Mouse (Mus musculus): ENCODE results near the gene Gucy2g.
"Not testable (repeated sequence)": the region's sequence is repeated elsewhere in the genome, so short reads cannot be mapped to it uniquely, and the experiment has no call there.

Gucy2g gene

GRCm38 (mm10) chr19:55207205-55207604, 33.8 kb downstream of the Gucy2g start:
- DNase-seq (ENCODE audit: low spot score in 2 of 2) = no peak

- no peak for DNase-seq (ENCODE audit: low spot score in 2 of 2)
These were observed 34.4 kb downstream of the Gucy2g start for GRCm38 (mm10) chr19:55206482-55207138.

- DNase-seq (ENCODE audit: low spot score in 2 of 2) = peak in 1 of 2 experiments; percentile 52
These were observed 42.7 kb downstream of the Gucy2g start for GRCm38 (mm10) chr19:55198303-55198702.

GRCm38 (mm10) chr19:55195574-55195973, 45.5 kb downstream of the Gucy2g start:
- no peak for DNase-seq (ENCODE audit: low spot score in 2 of 2)

GRCm38 (mm10) chr19:55194520-55195170, 46.4 kb downstream of the Gucy2g start:
- no peak for DNase-seq (ENCODE audit: low spot score in 2 of 2)

- no peak for DNase-seq (ENCODE audit: low spot score in 2 of 2)
These were observed 47.2 kb downstream of the Gucy2g start for GRCm38 (mm10) chr19:55193717-55194394.

- DNase-seq (ENCODE audit: low spot score in 2 of 2) = peak; percentile 42 to 74
These were observed 48.6 kb downstream of the Gucy2g start for GRCm38 (mm10) chr19:55192254-55192945.

- no peak for DNase-seq (ENCODE audit: low spot score in 2 of 2)
These were observed 49.4 kb downstream of the Gucy2g start for GRCm38 (mm10) chr19:55191596-55191995.

GRCm38 (mm10) chr19:55190065-55190464, 51.0 kb downstream of the Gucy2g start:
- DNase-seq (ENCODE audit: low spot score in 2 of 2) = no peak

- no peak for DNase-seq (ENCODE audit: low spot score in 2 of 2)
These were observed 55.4 kb downstream of the Gucy2g start for GRCm38 (mm10) chr19:55185651-55186050.

GRCm38 (mm10) chr19:55185074-55185473, 56.0 kb downstream of the Gucy2g start:
- DNase-seq (ENCODE audit: low spot score in 2 of 2) = no peak

- no peak for DNase-seq (ENCODE audit: low spot score in 2 of 2)
These were observed 56.6 kb downstream of the Gucy2g start for GRCm38 (mm10) chr19:55184442-55184841.

GRCm38 (mm10) chr19:55180433-55180832, 60.6 kb downstream of the Gucy2g start, which contains the start of gene Tectb:
Gene Tectb, plus strand, starts transcription at chr19:55180733.
- no peak for DNase-seq (ENCODE audit: low spot score in 2 of 2)

- no peak for DNase-seq (ENCODE audit: low spot score in 2 of 2)
These were observed 63.9 kb downstream of the Gucy2g start for GRCm38 (mm10) chr19:55177143-55177542.

- no peak for DNase-seq (ENCODE audit: low spot score in 2 of 2)
These were observed 69.5 kb downstream of the Gucy2g start for GRCm38 (mm10) chr19:55171585-55171984.

GRCm38 (mm10) chr19:55170399-55170798, 70.6 kb downstream of the Gucy2g start:
- DNase-seq (ENCODE audit: low spot score in 2 of 2) = no peak

- not testable (repeated sequence) for DNase-seq (ENCODE audit: low spot score in 2 of 2)
These were observed 71.8 kb downstream of the Gucy2g start for GRCm38 (mm10) chr19:55169236-55169729.

GRCm38 (mm10) chr19:55168360-55168759, 72.7 kb downstream of the Gucy2g start:
- no peak for DNase-seq (ENCODE audit: low spot score in 2 of 2)

- DNase-seq (ENCODE audit: low spot score in 2 of 2) = no peak
These were observed 73.3 kb downstream of the Gucy2g start for GRCm38 (mm10) chr19:55167741-55168140.

GRCm38 (mm10) chr19:55166741-55167140, 74.3 kb downstream of the Gucy2g start:
- no peak for DNase-seq (ENCODE audit: low spot score in 2 of 2)

GRCm38 (mm10) chr19:55165954-55166353, 75.1 kb downstream of the Gucy2g start:
- DNase-seq (ENCODE audit: low spot score in 2 of 2) = no peak
